Mouse (Mus musculus): Measurements from ENCODE around the gene Gpatch8.
"Not testable (repeated sequence)": the region's sequence is repeated elsewhere in the genome, so short reads cannot be mapped to it uniquely, and the experiment has no call there.

DNA sequence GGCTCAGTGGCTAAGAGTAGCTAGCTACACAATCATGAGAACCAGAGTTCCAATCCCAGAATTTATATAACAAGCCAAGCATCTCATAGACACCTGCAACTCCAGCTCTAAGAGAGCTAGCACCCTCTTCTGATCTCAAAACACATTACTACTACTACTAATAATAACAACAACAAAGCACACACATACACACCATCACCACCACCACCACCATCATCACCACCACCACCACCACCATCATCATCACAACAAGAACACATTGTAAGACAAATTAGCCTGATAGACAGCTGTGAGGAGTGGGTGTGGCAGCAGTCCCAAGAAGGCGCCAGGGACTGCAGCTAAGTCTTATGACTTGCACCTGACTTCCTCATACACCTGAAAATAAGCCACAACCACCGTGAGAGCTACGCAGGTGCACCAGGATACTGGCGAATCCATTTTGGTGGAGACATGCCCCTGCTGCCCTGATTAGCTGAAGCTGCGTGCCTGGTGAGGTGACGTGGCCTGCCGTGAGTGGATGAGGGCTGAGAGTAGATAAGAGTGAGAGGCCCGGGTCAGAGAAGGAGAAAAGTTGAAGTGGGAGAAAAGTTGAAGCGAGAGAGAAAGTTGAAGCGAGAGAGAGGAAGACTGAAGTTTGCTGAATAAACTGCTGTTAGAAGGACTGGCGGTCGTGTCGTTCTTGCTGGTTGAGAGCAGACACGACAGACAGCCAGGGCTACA, 8.9 kb upstream of the Gpatch8 start:
- TF ChIP-seq CTCF, POLR2A (IDR thresholded peaks at IDR 0.05; ENCODE audit: extremely low read depth, insufficient read depth, low read length): not testable (repeated sequence)
